ENCODE assay signal across 19 mouse cellular contexts in genomic region chr16:92525919-92526318, GRCm38 (mm10). TPM values are rescaled to one million over a fixed set of nuclear protein-coding genes. Genes with fewer than 3 reads are reported as not detected.
DNase-seq lines count a peak whose midpoint lies in the region; ATAC-seq and TF ChIP-seq lines count a peak whose summit lies in the region.
"Had no signal": no experiment of that assay in that cellular context is flagged by ENCODE, and none has a peak within 500 bp of the region (broad histone marks: within the 10 kb centered on the region; RNA-seq: fewer than 3 reads in every experiment).

No protein-coding gene starts in this region.

- no peak overlapping the region for H3K4me3 ChIP-seq in intestine, embryonic 16.5 days (ENCODE audit: low read length)
- no peak overlapping the region for H3K4me3 ChIP-seq in gastrocnemius, adult 2 months
- H3K4me3 ChIP-seq: embryonic facial prominence, embryonic 10.5 days; embryonic facial prominence, embryonic 12.5 days; forebrain, embryonic 13.5 days had no signal

- no peak overlapping the region for H3K9ac ChIP-seq in intestine, embryonic 16.5 days (ENCODE audit: low read depth, low read length)
- H3K9ac ChIP-seq: embryonic facial prominence, embryonic 12.5 days; forebrain, embryonic 13.5 days had no signal

- no peak for TF ChIP-seq POLR2A in brain, embryonic 14.5 days (IDR thresholded peaks at IDR 0.05; ENCODE audit: borderline replicate concordance, extremely low read depth, insufficient read depth, insufficient read length, poor library complexity, severe bottlenecking)

- no peaks in the 10 kb centered on the region for H3K27me3 ChIP-seq in intestine, embryonic 16.5 days (replicated peaks; ENCODE audit: control insufficient read depth, insufficient read depth, low read length)
- H3K27me3 ChIP-seq: embryonic facial prominence, embryonic 12.5 days had no signal

- H3K9me3 ChIP-seq in intestine, embryonic 16.5 days (ENCODE audit: control insufficient read depth, low read length) = 0 out of 2 replicates have a peak, but pooled peaks cover 3% of the 10 kb centered on the region
- H3K9me3 ChIP-seq: embryonic facial prominence, embryonic 12.5 days had no signal

- no peaks in the 10 kb centered on the region; the same call in 1 of the 2 replicates for H3K4me1 ChIP-seq in intestine, embryonic 16.5 days (ENCODE audit: control insufficient read depth, insufficient read depth, low read length)

- intact Hi-C loops in gastrocnemius, adult 2 months (cut with DNase I) = no loop called here

- H3K36me3 ChIP-seq in intestine, embryonic 16.5 days (ENCODE audit: control insufficient read depth, insufficient read depth, low read length) = peaks cover 18% of the 10 kb centered on the region
- H3K36me3 ChIP-seq: embryonic facial prominence, embryonic 12.5 days had no signal

- H3K4me2 ChIP-seq in intestine, embryonic 16.5 days (ENCODE audit: low read depth, low read length) = no peak overlapping the region
- H3K4me2 ChIP-seq: embryonic facial prominence, embryonic 12.5 days; forebrain, embryonic 13.5 days had no signal

- DNase-seq in brain, embryonic 14.5 days (ENCODE audit: low read depth) = peak; percentile 39
- peak; percentile 88 for DNase-seq in fat pad, adult 2 months (ENCODE audit: extremely low read depth, low read depth, low spot score)
- DNase-seq in thymus, postnatal 14 days = no peak
- no peak for DNase-seq in gastrocnemius, adult 2 months
- DNase-seq: adrenal gland, adult 2 months; adrenal gland, postnatal 10 days; adrenal gland, postnatal 25 days; cerebellum, adult 11-12 months; cerebellum, adult 2 months; cerebellum, adult 9-10 months; cerebellum, postnatal 10 days; cerebellum, postnatal 25 days had no signal

- WGBS in intestine, embryonic 16.5 days = 61% methylated on average over 10 of the region's 10 CpGs

- H3K27ac ChIP-seq in intestine, embryonic 16.5 days (ENCODE audit: low read length) = no peak overlapping the region
- no peak overlapping the region for H3K27ac ChIP-seq in gastrocnemius, adult 2 months
- H3K27ac ChIP-seq: embryonic facial prominence, embryonic 10.5 days; embryonic facial prominence, embryonic 12.5 days; forebrain, embryonic 13.5 days had no signal

- peak; percentile 71 for ATAC-seq in intestine, embryonic 16.5 days
- no peak for ATAC-seq in frontal cortex, adult (ENCODE audit: low TSS enrichment)
- ATAC-seq: forebrain, embryonic 13.5 days; forebrain, embryonic 16.5 days had no signal

- TF ChIP-seq CTCF in brain, embryonic 14.5 days (IDR thresholded peaks at IDR 0.05; ENCODE audit: borderline replicate concordance, extremely low read depth, insufficient read depth, insufficient read length) = no peak
- no peak for TF ChIP-seq CTCF in gastrocnemius, adult 2 months (IDR thresholded peaks at IDR 0.05)

RNA-seq across cellular contexts. Expression of gene Clic6, which starts 40.4 kb away (rescaled TPM):
- 6.1 and 14.3 TPM in 2 replicates for polyA plus RNA-seq in brain, embryonic 14.5 days (2012; rRNA removed)
- polyA plus RNA-seq in intestine, embryonic 16.5 days (2015; fragmentation: Nextera tagmentation; extraction: Ambion mirVana) = 57.4 and 76.6 TPM in 2 replicates
- total RNA-seq in gastrocnemius, adult 2 months (2021) = not detected
- total RNA-seq: adrenal gland, postnatal 25 days; MEL had no signal

RNA-seq across cellular contexts. Expression of gene Rcan1, which starts 55.3 kb away (rescaled TPM):
- 47.7 and 64.6 TPM in 2 replicates for polyA plus RNA-seq in brain, embryonic 14.5 days (2012; rRNA removed)
- 23.6 and 28.1 TPM in 2 replicates for polyA plus RNA-seq in intestine, embryonic 16.5 days (2015; fragmentation: Nextera tagmentation; extraction: Ambion mirVana)
- total RNA-seq in gastrocnemius, adult 2 months (2021) = 10 to 100 TPM; 76.4 to 93.3 TPM

Comparison
In these comparisons a context has a peak if more than half of its experiments do, and no peak if none do; other contexts are left out.
1. DNase-seq: peak in brain, embryonic 14.5 days (single experiment) and fat pad, adult 2 months (single experiment); none in thymus, postnatal 14 days (single experiment) and gastrocnemius, adult 2 months (single experiment).